Mouse (Mus musculus) hindbrain, postnatal 0 days (tissue): ENCODE data around the gene Ccdc177. TPM values are rescaled to one million over a fixed set of nuclear protein-coding genes. Genes with fewer than 3 reads are reported as not detected.
"Not testable (repeated sequence)": the region's sequence is repeated elsewhere in the genome, so short reads cannot be mapped to it uniquely, and the experiment has no call there.

ENCODE experiments used
- ATAC-seq: fragments of 200-750 bp; cut with Nextera tagmentation; 2 replicates; pipeline ENCODE4 v1.8.0; 2017; ENCODE audit warnings: mild to moderate bottlenecking, moderate TSS enrichment, moderate library complexity
- DNase-seq: peaks from one replicate; pipeline ENCODE4 v3.0.0-alpha.2; 2015; ENCODE audit warnings: low spot score
- H3K27ac ChIP-seq: fragments of 300-500 bp; sonication (generic); 2 replicates; pipeline ENCODE4 v1.5.1; 2014; ENCODE audit warnings: mild to moderate bottlenecking
- H3K27me3 ChIP-seq: fragments of 300-500 bp; sonication (generic); 2 replicates; pipeline ENCODE4 v1.6.1; 2014; ENCODE audit warnings: low read length, mixed read lengths; ENCODE audit not compliant: insufficient read depth
- H3K36me3 ChIP-seq: fragments of 300-500 bp; sonication (generic); 2 replicates; pipeline ENCODE4 v1.6.1; 2014; ENCODE audit warnings: low read length, mixed read lengths; ENCODE audit not compliant: insufficient read depth
- H3K4me1 ChIP-seq: fragments of 300-500 bp; sonication (generic); 2 replicates; pipeline ENCODE4 v1.6.1; 2014; ENCODE audit warnings: antibody characterized with exemption, low read length, mixed read lengths; ENCODE audit not compliant: insufficient read depth
- H3K4me2 ChIP-seq: fragments of 300-500 bp; sonication (generic); 2 replicates; pipeline ENCODE4 v1.6.1; 2014; ENCODE audit warnings: low read depth, mild to moderate bottlenecking, low read length, moderate library complexity, mixed read lengths
- H3K4me3 ChIP-seq: fragments of 300-500 bp; sonication (generic); 2 replicates; pipeline ENCODE4 v1.5.1; 2014; ENCODE audit warnings: low read length
- H3K9ac ChIP-seq: fragments of 300-500 bp; sonication (generic); replicated peaks from 2 replicates; pipeline ENCODE4 v1.6.1; 2014; ENCODE audit warnings: mild to moderate bottlenecking, low read length, moderate library complexity, mixed read lengths
- H3K9me3 ChIP-seq: fragments of 300-500 bp; sonication (generic); 2 replicates; pipeline ENCODE4 v1.6.1; 2016; ENCODE audit warnings: low read length, mixed read lengths
- CTCF ChIP-seq: IDR thresholded peaks from 2 replicates; pipeline ENCODE4 v1.5.1; 2016; ENCODE audit warnings: antibody characterized with exemption, control low read depth, low read depth
- WGBS: fragments of 180-500 bp; shearing (Covaris S2); extraction: QIAGEN DNeasy Blood & Tissue Kit; methylation state at CpG from one replicate; pipeline ENCODE4 v1.1.7; 2014; 5-methylcytosine and 5-hydroxymethylcytosine counted together
- polyA plus RNA-seq: library from polyadenylated mRNA; unstranded; fragments of >200 nt; fragmentation: Nextera tagmentation; extraction: Ambion mirVana; gene quantifications from 2 replicates; pipeline ENCODE4 v1.2.1, GENCODE M21; 2015
- total RNA-seq: library from RNA; depleted of rRNA; stranded (reverse); fragments of >200 nt; gene quantifications from 2 replicates; pipeline ENCODE4 v1.2.3, GENCODE M21; 2014

Gene Ccdc177
- total and polyA plus RNA-seq, 2 experiments from 2014 or later: 1.8 to 18.6 TPM

DNA sequence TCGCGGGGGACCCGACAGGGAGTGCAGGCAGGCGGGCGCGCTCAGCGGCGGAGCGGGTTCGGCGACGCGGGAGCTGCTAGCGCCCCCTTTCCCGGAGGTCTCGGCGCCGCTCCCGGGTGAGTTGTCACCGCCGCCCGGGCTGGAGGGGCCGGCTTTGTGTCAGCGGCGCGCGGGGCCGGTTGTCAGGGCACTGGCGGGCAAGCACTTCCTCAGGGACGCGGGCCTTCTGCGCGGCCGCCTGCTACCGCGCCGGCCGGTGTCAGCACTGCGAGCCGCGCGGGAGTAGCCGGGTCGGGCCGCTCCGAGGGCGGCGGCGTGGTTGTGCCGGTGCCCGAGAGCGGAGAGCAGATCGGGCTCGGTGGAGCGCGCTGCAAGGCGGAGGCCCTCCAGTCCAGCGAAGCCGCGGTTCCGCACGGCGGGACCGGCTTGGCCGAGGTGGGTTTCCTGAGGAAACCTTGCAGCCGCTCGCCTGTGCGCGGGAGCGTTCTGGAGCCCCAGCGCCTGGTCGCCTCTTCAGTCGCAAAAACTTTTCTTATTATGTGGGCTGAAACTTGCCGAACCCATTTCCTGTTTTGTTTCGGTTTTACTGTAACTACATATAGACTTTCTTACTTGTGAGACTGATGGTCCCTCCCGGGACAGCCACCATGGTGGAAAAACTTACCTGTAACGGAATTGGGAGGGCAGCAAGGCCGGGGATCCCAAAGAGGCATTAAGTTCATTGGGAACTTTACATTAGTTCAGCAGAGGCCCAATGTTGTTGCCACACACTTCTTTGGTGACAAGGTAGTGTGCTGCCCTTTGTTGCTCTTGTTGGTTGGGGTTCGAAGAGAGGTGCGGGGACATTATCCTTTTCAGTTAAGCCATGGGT lies 30.4 kb upstream of the Ccdc177 start:
- no peaks in the 10 kb centered on the region for H3K36me3 ChIP-seq
- H3K27ac ChIP-seq: peak overlapping the region; percentile 98
- no peak; the same call in 1 of the 2 replicates for ATAC-seq
- peak overlapping the region; percentile 83 for H3K4me2 ChIP-seq
- H3K9me3 ChIP-seq: no peaks in the 10 kb centered on the region
- no peak for TF ChIP-seq CTCF
- peak overlapping the region; percentile 94 for H3K4me3 ChIP-seq
- H3K4me1 ChIP-seq: peaks cover 4% of the 10 kb centered on the region
- WGBS: under 1% methylated on average over 66 of the region's 80 CpGs
- DNase-seq: no peak
- peak overlapping the region; percentile 88 for H3K9ac ChIP-seq
- H3K27me3 ChIP-seq: no peaks in the 10 kb centered on the region

DNA sequence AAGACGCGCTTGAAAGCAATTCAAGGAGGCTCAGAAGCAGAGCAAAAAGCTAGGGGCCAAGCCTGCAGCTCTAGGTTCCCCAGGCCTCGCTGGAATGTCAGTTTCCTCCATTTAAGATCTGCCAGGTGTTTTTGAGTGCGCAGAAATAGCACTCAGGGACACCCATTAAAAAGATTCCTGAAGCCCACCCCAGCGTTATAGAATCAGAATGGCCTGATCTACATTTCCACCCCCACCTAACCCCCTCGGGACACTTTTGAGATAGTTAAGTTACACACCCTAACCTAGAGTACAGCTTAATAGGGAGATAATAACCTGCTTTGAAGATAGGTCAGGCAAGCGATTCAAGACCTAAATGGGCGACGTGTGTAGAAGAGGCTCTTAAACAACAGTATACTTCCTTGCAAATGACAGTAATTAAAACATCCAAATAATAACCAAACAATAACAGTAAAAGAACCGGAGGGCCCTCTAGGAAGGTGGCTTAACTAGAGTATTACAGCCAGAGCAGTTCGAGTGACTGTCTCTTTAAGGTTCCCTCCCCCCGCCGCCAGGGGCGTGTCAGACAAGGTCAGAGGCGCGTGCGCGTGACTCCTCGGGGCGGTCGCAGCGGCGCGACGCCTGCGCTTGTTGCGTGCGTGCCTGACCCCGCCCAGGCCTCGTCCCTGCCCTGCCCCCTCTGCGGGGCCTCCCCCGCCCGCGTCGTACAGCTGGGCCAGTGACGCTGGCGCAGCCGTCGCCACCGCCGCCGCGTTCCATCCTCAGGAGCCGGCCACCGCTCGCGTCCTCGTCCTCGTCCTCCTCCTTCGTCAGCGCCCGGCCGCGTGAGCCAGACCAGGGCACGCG lies 29.6 kb upstream of the Ccdc177 start, which contains the start of gene Susd6:
Susd6 (plus strand) TSS at position 662 of the 846 bp plus-strand sequence.
- Histone ChIP-seq H3K36me3 (no peaks in the 10 kb centered on the region), H3K9me3 (no peaks in the 10 kb centered on the region), H3K27me3 (no peaks in the 10 kb centered on the region), H3K4me2 (peak within 1 kb of the TSS; percentile 83), H3K9ac (peak within 1 kb of the TSS; percentile 88), H3K4me3 (peak within 1 kb of the TSS; percentile 94), H3K27ac (peak within 1 kb of the TSS; percentile 98), H3K4me1 (peaks cover 4% of the 10 kb centered on the region)
- TF ChIP-seq CTCF: peak; percentile 51
- ATAC-seq: peak; percentile 99
- WGBS: 2% methylated on average over 54 of the region's 56 CpGs
- DNase-seq: peak; percentile 100

DNA sequence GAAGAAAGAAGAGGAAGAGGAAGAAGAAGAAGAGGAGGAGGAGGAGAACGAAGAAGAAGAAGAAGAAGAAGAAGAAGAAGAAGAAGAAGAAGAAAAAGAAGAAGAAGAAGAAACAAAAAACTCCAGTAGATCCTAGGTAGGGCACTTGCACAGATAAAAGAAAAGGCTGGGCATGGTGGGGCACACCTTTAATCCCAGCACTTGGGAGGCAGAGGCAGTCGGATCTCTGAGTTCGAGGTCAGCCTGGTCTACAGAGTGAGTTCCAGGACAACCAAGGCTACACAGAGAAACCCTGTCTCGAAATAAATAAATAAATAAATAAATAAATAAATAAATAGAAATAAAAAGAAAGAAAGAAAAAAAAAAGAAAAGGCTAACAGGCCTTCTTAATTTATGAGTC lies 28.8 kb upstream of the Ccdc177 start:
- H3K9ac ChIP-seq, H3K4me2 ChIP-seq: not testable (repeated sequence)

DNA sequence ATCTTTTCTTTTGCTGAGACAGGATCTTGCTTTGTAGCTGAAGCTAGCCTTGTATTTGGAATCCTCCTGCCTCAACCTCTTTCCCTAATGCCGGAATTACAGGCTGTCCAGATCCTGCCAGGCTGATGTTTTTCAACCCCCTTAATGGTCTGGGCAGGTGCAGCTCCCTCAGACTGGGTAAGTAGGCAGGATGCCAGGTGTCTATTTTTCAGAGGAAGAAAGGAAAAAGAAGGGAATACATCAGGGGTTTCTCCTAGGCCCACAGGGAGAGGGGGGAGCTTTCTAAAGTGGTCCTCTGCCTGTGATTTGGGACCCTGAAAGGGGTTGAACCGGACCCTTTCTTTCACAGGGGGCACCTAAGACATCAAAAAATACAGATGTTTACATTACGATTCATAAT lies 27.7 kb upstream of the Ccdc177 start:
- no peak for TF ChIP-seq CTCF
- DNase-seq (no peak), ATAC-seq (no peak)
- Histone ChIP-seq H3K9me3 (no peaks in the 10 kb centered on the region), H3K4me3 (no peak overlapping the region), H3K36me3 (no peaks in the 10 kb centered on the region), H3K4me1 (peaks cover 4% of the 10 kb centered on the region), H3K27ac (no peak overlapping the region), H3K4me2 (no peak overlapping the region), H3K27me3 (no peaks in the 10 kb centered on the region), H3K9ac (no peak overlapping the region)
- WGBS: 79% methylated on average over 3 of the region's 3 CpGs

More for the DNA sequence above, 28.8 kb upstream of the Ccdc177 start:
- not testable (repeated sequence) for H3K4me1 ChIP-seq, H3K27me3 ChIP-seq, H3K27ac ChIP-seq, H3K4me3 ChIP-seq, ATAC-seq, H3K36me3 ChIP-seq, H3K9me3 ChIP-seq, DNase-seq
- WGBS: 84% methylated on average over 4 of the region's 4 CpGs

DNA sequence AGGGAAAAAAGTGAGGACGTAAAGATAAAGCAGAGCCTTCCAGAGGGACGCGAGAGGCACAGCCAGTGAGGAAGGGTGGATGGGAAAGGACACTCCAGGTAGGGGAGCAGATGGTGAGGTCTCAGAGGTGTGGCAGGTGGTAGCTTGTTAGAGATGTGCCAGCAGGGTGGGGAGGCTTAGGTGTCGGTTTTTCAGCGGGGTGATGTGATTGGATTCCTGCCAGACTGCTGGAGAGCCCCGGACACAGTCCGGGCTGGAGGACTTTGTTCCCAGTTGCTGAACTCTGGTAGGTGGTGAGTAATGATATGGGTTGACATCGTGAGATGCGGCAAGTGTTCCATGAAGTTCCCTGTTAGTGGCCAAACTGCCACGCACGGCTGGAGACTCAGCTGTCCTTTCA lies 27.1 kb upstream of the Ccdc177 start:
- 37% methylated on average over 11 of the region's 11 CpGs for WGBS
- no peak for TF ChIP-seq CTCF
- Histone ChIP-seq H3K27ac (no peak overlapping the region), H3K9me3 (no peaks in the 10 kb centered on the region), H3K9ac (no peak overlapping the region), H3K4me1 (peaks cover 4% of the 10 kb centered on the region), H3K36me3 (no peaks in the 10 kb centered on the region), H3K27me3 (no peaks in the 10 kb centered on the region), H3K4me3 (no peak overlapping the region), H3K4me2 (no peak overlapping the region)
- ATAC-seq (no peak), DNase-seq (no peak)

DNA sequence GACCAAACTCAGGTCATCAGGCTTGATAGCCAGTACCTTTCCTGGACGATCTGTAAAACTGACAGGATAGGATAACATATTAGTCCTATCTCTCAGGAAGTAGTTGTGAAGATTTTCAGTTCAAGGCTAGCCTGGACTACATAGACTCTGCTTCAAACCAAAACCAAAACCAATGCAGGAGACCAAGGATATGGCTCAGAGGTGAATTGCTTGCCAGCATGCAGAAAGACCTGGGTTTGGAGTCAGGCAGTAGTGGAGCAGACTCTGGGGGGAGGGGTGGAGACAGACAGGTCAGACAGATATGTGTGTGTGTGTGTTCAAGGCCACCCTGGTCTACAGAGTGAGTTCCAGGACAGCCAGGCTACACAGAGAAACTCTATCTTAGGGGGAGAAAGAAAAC lies 26.1 kb upstream of the Ccdc177 start:
- Histone ChIP-seq H3K36me3 (no peaks in the 10 kb centered on the region), H3K27ac (no peak overlapping the region), H3K4me3 (no peak overlapping the region), H3K9me3 (no peaks in the 10 kb centered on the region), H3K27me3 (no peaks in the 10 kb centered on the region), H3K4me2 (no peak overlapping the region), H3K9ac (no peak overlapping the region), H3K4me1 (peaks cover 4% of the 10 kb centered on the region)
- 80% methylated on average over 1 of the region's 1 CpGs for WGBS
- DNase-seq (no peak), ATAC-seq (no peak)
- TF ChIP-seq CTCF: no peak
